Mouse (Mus musculus): ENCODE results near the gene Herc4.

Herc4 gene

DNA sequence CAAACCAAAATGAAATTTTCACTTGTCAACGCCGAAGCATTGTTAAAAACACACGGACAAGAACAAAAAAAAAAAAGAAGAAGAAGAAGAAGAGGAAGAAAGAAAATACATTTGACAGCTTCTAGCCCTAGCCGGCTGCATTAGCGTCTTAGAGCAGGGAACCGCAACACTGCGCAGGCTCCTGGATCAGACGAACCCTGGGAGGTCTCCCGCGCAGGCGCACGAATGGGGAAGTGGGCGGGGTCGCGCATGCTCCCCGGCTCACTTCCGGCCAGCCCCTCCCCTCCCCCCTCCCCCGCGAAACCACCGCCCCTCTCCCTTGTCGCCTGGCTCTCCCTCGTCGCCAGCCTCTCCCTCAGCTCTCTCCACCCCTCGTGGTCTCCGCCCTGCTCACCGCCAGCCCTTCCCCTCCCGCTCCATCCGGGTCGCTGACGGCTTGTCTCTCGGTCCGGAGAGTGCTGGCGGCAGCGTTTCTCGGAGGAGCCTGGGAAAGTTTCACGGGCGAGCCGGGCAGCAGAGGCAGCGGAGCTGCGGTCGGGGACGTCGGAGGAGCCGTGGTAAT is at the start of gene Herc4:
Herc4 (plus strand) TSS at position 318 of the 562 bp plus-strand sequence.
- peak; percentile 98 for DNase-seq (ENCODE audit: low spot score)

DNA sequence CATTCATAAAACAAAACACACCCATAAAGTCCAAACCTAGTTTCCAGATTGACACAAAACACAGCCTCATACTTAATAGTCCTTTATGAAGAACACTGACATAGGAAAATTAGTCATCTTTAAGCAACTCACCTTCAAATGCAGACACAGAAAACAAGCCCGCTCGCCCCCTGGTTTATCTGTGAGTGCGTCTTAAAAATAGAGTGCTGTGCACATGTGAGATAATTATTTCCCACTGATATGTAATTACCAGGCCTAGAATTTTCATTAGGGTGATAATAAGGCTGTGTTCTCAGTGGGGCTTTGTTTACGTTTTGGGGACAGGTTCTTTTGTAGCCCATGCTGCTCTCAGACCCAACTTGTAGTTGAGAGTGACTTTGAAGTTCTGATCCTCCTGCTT is 44.6 kb upstream of the Herc4 start:
- DNase-seq (ENCODE audit: low spot score), result no peak

GRCm38 (mm10) chr10:63201534-63201933 is 42.1 kb upstream of the Herc4 start:
- DNase-seq (ENCODE audit: low spot score), result no peak

GRCm38 (mm10) chr10:63203002-63203401 is 40.6 kb upstream of the Herc4 start:
- no peak for DNase-seq (ENCODE audit: low spot score)

- DNase-seq (ENCODE audit: low spot score), result no peak
Observed at GRCm38 (mm10) chr10:63203728-63204127, 39.9 kb upstream of the Herc4 start, which contains the start of gene Mypn. Gene Mypn (minus strand): TSS chr10:63203952.

DNA sequence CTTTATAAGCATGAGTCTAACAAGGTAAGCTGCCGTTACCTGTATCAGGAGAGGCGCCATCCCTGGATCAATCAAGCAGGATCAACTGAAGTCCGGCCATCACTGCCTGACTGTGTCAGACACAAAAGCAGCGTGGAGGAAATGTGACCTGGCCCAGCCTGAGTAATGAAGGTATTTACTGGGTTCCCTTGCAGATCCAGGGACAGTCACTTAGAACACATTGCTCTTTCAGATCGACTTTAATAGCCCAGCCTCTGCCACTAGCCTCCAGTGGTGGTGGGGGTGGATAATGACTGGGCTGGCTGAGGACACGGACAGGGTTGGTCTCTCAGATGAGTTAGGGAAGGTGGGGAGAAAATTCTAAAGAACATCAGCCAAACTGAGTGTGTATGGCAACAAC is 34.7 kb upstream of the Herc4 start:
- no peak for DNase-seq (ENCODE audit: low spot score)

DNA sequence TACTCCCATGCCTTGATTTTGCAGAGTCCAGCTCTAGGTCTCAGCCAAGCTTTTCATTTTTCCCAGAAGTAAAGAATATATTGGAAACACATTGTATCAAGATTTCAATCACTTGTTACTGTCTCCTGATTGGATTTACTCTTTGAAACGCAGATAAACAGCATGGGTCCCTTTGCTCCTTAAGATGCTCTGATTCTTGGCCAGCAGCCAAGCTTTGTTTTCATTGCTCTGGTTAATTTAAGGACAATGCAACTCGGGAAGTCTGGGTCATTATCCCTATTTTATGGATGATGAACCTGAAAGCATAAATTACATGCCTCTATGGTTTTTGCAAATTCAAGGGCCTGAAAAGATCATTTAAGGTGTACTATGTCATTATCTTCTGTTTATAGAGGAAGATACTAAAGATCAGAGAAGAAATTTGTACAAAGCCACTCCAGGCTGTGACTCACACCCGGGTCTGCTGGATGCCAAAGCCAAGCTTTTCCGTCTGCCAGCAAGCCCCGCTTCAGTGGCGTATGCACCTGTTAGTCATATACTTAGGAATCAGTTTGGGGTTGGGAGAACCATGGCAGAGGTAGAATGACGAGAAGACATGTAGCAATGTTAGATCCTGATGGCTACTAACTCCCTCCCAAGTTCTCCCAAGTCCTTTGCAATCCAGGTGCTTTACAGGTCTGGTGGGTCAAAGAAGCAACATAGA is 22.4 kb upstream of the Herc4 start:
- no peak for DNase-seq (ENCODE audit: low spot score)

DNA sequence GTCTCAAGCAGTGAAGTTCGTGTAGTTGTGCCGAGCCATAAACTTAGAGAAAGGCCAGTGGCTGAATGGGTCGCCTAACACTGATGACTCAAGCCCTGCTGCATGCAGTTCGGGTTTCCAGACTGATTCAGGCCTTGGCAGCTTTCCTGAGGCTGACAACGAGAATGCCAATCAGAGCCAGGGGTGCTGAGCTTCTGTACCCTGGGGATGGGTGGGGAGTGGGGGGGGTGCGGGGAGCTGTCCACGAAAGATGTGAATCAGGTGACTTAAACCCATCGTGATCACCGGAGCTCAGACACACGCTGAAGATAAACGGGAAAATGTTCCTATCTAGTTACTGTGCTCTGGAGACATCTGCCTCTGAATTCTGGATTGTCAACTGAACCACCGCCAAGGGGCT is 19.3 kb upstream of the Herc4 start:
- DNase-seq (ENCODE audit: low spot score), result no peak

GRCm38 (mm10) chr10:63230266-63230665 is 13.3 kb upstream of the Herc4 start:
- DNase-seq (ENCODE audit: low spot score), result no peak

DNA sequence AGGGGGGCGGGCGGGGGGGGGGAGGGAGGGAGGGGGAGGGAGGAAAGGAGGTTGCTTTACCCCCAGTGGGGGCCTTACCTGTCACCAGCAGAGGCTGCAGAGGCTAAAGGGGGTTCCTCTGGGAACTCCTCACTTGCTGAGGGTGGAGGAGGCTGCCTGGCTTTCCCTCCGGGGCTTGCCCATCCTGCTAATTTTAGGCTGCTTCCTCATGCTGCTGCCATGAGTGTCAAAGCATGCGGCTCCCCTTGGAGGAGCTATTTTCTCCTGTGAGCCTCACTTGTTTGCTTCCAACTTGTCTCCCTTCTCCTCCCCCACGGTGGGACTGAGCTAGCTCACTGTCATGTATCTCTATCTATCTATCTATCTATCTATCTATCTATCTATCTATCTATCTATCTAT is 12.8 kb upstream of the Herc4 start:
- DNase-seq (ENCODE audit: low spot score), result no peak

DNA sequence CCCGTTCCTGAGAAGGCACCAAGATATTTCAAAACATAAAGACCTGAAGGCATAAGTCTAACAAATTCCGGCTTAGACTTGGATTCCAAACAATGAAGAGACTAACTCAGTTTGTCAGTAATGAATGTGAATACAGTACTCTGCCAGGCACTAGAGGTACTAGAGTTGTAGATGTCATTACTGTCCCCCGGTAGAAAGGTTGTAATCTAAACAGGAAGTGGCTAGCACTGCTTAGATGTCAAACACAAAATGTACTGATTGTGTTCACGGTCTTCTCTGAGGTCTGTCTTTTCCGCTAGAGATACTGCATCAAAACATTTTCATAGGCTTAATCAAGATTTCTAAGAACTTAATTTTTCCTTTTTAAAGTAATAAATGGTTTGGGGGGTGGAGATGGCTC is 12.0 kb upstream of the Herc4 start:
- no peak for DNase-seq (ENCODE audit: low spot score)

DNA sequence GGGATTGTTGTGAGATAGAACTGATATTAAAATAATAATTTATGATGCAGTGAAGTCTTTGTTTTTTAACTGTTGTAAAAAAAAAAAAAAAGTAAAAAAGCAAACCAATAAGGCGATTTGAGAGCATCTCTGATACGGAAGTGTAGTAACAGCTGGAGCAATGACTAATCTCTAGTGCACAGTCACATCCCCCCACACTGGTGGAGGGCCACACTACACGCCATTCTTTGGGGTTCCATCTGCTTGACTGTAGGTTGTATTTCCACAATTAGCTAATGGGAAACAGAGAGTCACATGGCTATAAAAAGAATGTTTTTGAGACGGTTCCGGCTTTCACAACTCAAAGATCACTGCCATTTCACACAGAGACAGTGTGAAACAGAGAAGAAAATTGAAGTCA is 9.5 kb upstream of the Herc4 start:
- no peak for DNase-seq (ENCODE audit: low spot score)

DNA sequence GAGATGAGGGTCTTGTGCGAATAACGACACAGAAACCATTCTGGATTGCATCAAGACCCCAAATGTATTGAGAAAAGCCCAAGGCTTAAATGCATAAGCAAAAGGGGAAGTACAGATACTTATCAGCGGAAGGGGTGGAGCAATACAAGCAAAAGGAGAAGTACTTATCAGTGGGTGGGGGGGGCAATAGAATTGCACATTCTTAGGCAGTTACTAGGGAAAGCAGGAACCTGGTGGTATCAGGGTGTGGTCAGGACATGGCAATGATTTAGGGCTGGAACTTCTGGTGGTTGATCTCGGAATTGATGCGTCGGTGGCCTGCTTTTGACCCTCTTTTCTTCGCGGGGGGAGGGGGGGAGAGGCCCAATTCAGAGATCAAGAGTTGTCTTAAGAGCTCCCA is 7.7 kb upstream of the Herc4 start:
- DNase-seq (ENCODE audit: low spot score), result no peak

DNA sequence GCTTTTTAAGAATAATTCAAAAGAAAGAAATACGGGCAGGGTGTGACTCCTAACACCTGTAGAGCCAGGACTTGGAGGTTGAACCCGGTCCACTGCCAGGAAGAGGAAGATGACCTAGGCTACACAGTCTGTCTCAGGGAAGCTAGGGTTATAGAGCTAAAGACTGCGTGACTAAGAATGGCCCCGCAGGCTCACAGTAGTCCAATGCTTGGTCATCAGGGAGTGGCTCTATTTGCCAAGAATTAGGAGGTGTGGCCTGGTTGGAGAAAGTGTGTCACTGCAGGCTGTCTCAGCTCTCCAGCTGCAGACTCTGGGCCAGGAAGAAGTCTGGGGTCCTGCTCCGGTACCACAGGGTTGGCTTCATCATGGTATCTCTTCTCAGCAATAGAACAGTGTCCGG is 6.9 kb upstream of the Herc4 start:
- no peak for DNase-seq (ENCODE audit: low spot score)

DNA sequence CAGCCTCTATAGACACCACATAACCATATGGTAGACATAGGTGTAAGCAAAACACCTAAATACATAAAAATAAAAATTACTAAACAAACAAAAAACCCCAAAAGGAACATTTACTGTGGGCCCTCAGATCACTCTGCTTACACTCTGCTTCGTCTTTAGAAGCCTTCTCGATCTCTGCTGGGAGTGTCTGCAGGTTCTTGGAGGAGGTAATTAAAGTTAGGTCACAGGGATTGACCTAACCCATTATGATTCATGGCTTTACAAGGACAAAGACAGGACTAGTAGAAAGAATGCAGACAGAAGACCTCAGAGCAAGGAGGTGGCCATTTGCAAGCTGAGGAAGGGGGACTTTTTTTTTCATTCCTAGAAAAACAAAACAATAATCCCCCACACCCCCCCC is 6.4 kb upstream of the Herc4 start:
- DNase-seq (ENCODE audit: low spot score), result no peak

DNA sequence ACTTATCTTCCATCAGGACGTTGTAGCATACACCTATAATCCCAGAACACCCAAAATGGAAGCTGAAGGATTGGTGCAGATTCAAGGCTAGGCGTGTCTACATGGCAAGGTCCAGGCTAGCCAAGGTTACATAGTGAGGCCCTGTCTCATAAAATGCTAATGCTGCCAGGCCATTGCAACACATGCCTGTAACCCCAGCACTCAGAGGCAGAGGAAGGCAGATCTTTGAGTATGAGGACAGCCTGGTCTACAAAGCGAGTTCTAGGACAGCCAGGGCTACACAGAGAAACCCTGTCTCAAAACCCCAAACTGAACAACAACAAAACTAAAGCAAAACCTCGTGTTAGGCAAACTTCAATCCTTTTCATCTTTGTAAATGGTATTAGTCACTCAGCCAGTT is 5.5 kb upstream of the Herc4 start:
- no peak for DNase-seq (ENCODE audit: low spot score)

- DNase-seq (ENCODE audit: low spot score), result no peak
Observed at GRCm38 (mm10) chr10:63239848-63240247, 3.8 kb upstream of the Herc4 start.

DNA sequence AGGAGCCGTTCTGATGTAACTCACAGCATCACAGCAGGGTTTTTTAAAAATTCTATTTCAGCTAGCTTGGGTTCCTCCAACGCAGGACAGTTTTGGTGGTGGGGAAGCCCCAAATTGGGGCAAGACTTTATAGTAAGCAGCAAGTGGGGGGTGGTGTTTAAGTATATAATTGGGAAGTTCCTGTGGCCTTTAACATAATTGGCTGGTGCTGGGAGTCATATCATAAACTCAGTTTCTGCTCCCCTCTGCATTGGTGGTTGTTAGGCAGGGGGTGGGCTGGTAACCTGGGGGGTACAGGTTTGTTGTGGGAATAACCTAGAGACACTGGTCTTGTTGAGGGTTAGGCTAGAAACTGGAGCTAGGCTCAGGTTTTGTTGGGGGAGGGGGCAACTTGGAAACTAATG is 2.7 kb upstream of the Herc4 start:
- no peak for DNase-seq (ENCODE audit: low spot score)

DNA sequence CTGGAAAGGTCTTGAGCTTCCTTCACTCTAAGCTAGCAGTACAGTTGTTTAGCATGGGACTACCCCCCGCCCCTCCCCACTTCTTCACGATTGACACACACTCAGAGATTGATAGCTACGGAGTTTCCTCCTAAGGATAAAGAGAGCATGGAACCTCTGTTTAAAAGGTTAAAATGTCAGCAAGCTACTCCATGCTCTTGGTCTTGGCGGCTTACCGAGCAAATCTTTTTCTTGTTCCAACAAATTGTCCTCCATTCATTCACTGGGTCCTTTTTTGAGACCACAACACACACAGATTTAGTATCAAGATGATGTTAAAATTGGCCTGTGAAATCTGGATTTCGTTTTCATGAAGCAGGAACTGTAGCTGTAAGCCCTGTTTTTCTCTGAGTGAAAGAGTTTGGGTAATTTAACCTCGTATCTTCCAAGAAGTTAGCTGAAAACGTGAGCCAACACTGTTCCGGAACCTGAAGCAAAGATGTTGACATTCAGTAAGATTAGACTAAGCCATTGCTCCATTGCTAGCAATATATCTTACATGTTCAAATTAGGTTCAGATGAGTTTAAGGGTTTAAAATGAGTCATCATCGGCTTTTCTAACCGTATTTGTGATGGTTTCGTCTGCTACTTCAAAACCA is 693 bp upstream of the Herc4 start:
- no peak for DNase-seq (ENCODE audit: low spot score)

DNA sequence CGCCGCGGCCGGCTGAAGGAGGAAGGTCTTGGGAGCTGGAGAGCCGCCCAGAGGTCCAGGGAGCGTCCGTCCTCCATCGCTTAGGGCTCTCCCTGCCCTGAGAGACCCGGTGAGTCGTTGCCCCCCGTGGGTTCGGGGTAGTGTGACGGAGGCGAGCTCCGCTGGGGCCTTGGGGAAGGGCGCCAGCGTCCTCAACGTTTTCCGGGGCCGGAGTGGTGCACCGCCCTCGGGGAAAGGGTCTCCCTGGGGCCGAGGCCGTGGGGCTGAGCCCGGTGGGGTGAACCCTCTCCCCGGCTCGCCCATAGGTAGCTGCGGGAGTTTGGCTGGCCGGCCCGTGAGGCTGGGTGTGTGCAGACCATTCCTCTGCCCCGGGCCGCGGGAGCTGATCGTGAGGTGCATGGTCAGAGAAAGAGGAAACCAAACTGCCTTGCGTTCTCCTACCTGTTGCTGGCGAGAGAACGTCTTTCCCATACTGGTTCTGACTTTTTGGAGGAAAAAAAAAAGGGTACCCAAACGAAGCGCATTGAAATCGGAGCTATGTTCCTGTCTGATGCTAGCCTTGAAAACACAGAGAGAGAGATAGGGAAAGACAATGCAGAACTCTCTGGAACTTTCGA is 553 bp downstream of the Herc4 start:
- DNase-seq (ENCODE audit: low spot score), result no peak

DNA sequence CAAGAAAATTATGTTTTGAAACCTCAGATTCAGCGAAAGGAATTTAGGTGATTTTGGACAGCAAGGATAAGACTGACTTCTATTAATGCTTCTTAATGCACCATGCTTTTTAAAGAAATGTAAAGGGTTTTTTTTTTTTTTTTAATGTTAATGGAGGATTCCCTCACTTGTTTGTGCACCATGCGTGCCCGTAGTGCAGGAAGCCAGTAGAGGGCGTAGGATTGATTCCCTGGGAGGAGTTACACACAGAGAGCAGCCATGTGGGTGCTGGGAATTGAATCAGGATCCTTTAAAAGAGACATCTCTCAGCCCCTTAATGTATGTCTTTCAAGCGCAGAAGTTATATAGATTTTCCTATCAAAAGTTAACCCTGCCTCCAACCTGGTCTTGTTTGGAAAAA is 1.1 kb downstream of the Herc4 start:
- peak; percentile 50 for DNase-seq (ENCODE audit: low spot score)

DNA sequence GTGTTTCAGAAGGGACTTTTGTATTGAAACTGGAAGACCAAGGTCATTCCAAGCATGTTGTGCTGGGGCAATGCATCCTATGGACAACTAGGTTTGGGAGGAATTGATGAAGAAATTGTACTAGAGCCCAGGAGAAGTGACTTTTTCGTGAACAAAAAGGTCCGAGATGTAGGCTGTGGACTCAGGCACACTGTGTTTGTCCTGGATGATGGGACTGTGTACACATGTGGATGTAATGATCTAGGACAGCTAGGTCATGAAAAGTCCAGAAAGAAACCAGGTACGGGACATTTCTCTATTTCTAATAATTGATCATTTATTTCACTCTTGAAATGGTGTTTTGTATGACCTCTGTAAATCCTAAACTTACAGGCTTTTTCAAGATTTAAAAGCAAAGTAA is 2.2 kb downstream of the Herc4 start:
- DNase-seq (ENCODE audit: low spot score), result no peak

DNA sequence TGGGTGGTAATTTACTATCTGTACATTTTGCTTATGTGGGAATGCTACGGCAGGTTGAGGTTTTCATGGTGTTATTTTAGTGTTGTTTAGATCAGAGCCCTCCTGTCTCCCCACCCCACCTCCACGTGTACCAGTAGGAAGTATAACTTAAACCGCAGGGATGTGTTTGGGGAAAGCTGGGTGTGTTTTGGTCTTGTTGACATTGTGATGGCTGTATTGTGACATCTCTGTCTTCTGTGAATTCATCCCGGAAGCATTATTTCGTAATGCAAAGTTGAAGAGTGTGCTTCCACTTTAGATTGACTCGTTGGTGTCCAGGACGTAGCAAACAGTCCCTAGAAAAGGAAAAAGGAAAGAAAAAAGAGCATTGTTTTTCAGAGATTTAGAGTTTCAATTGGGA is 3.8 kb downstream of the Herc4 start:
- no peak for DNase-seq (ENCODE audit: low spot score)
